Mouse (Mus musculus) gastrocnemius, postnatal 10 days (tissue): Measurements from ENCODE around the gene Slc35g2. TPM values are rescaled to one million over a fixed set of nuclear protein-coding genes. Genes with fewer than 3 reads are reported as not detected.

Source experiments
- total RNA-seq, 2 experiments: library from RNA; stranded (reverse); gene quantifications; 2 replicates each; pipeline ENCODE4 v1.2.3; 2021

The Slc35g2 gene
- total RNA-seq, 2 experiments from 2014 or later: 0.68 to 0.70 TPM

Other genes with a start within 250 kb of the Slc35g2 start
- 1 to 10 TPM; 2.9 to 3.9 TPM for gene Il20rb, start 84.3 kb downstream of the Slc35g2 start, total RNA-seq
- 10 to 100 TPM; 35.9 to 39.7 TPM for gene Nck1, start 25.0 kb downstream of the Slc35g2 start, total RNA-seq
- 10 to 100 TPM; 33.5 to 43.0 TPM for gene Stag1, start 26.7 kb upstream of the Slc35g2 start, total RNA-seq